In the genomic region with DNA sequence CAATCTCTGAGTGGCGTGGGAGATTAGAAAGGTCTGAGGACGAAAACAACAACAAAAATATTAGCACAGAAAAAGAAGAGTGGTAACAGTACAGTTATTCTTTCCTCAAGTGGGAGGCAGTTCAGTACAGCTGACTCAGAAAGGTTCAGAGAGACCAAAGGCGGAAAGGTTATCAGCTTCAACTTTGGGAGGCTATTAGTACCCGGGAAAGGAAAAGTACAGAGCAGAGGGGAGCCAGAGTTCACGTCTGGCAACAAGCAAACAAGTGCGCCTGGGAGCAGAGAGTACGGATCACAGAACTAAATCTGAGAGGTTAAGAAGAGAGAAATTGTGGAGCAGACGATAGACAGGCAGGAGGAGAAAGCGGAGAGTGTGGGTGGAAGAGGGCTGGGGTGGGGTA, we compare ENCODE assay signal across 24 mouse cellular contexts. TPM values are rescaled to one million over a fixed set of nuclear protein-coding genes. Genes with fewer than 3 reads are reported as not detected.
DNase-seq lines count a peak whose midpoint lies in the region; ATAC-seq and TF ChIP-seq lines count a peak whose summit lies in the region.
"Had no signal": no experiment of that assay in that cellular context is flagged by ENCODE, and none has a peak within 500 bp of the region (broad histone marks: within the 10 kb centered on the region; RNA-seq: fewer than 3 reads in every experiment).

No protein-coding gene starts in this region.

- 62% methylated on average over 9 of the region's 9 CpGs for WGBS in kidney, postnatal 0 days
- 61% methylated on average over 9 of the region's 9 CpGs for WGBS in liver, embryonic 12.5 days (ENCODE audit: insufficient replicate concordance)

- H3K9me3 ChIP-seq in kidney, postnatal 0 days (replicated peaks; ENCODE audit: low read length) = no peaks in the 10 kb centered on the region
- H3K9me3 ChIP-seq in liver, embryonic 12.5 days (replicated peaks) = no peaks in the 10 kb centered on the region
- H3K9me3 ChIP-seq: embryonic facial prominence, embryonic 13.5 days; forebrain, embryonic 12.5 days; hindbrain, embryonic 10.5 days; limb, embryonic 13.5 days; lung, embryonic 15.5 days had no signal

- H3K4me3 ChIP-seq in kidney, postnatal 0 days (replicated peaks; ENCODE audit: low read depth, low read length) = no peak overlapping the region
- no peak overlapping the region for H3K4me3 ChIP-seq in liver, embryonic 12.5 days
- H3K4me3 ChIP-seq: embryonic facial prominence, embryonic 13.5 days; erythroblast, embryonic 14.5 days; forebrain, embryonic 12.5 days; hindbrain, embryonic 10.5 days; limb, embryonic 13.5 days; lung, embryonic 15.5 days; myocyte had no signal

- no peaks in the 10 kb centered on the region for H3K4me1 ChIP-seq in kidney, postnatal 0 days (replicated peaks; ENCODE audit: insufficient read depth, low read length)
- H3K4me1 ChIP-seq in liver, embryonic 12.5 days = 0 out of 2 replicates have a peak, but pooled peaks cover 4% of the 10 kb centered on the region
- H3K4me1 ChIP-seq: embryonic facial prominence, embryonic 13.5 days; lung, embryonic 15.5 days had no signal

- ATAC-seq in kidney, postnatal 0 days (replicated peaks; ENCODE audit: low FRiP score, low read depth) = no peak
- ATAC-seq in liver, embryonic 12.5 days = peak; percentile 43; the same call in 1 of the 2 replicates
- ATAC-seq in megakaryocyte progenitor cell, adult 5-6 weeks (replicated peaks; ENCODE audit: poor library complexity) = no peak
- ATAC-seq: hindbrain, postnatal 0 days; intestine, postnatal 0 days; midbrain, embryonic 16.5 days; Patski had no signal

- peak; percentile 23 for DNase-seq in kidney, postnatal 0 days (ENCODE audit: low spot score)
- no peak for DNase-seq in kidney, postnatal 4 days
- DNase-seq in adrenal gland, postnatal 25 days = peak; percentile 9
- DNase-seq in yolk sac, embryonic 10.5 days (ENCODE audit: low spot score) = peak; percentile 47
- no peak for DNase-seq in natural killer cell, adult 2 months (ENCODE audit: low spot score in 2 of 2)
- DNase-seq: cerebellum, adult 2 months; cerebellum, postnatal 25 days; embryo, embryonic 11 days had no signal

- H3K27ac ChIP-seq in kidney, postnatal 0 days = no peak overlapping the region
- no peak overlapping the region for H3K27ac ChIP-seq in liver, embryonic 12.5 days
- H3K27ac ChIP-seq: embryonic facial prominence, embryonic 13.5 days; forebrain, embryonic 12.5 days; hindbrain, embryonic 10.5 days; hindbrain, postnatal 0 days; limb, embryonic 13.5 days; lung, embryonic 15.5 days had no signal

- no peak overlapping the region for H3K4me2 ChIP-seq in kidney, postnatal 0 days (ENCODE audit: low read length)
- H3K4me2 ChIP-seq in liver, embryonic 12.5 days = no peak overlapping the region
- H3K4me2 ChIP-seq: embryonic facial prominence, embryonic 13.5 days; forebrain, embryonic 12.5 days; limb, embryonic 13.5 days; lung, embryonic 15.5 days had no signal

- H3K36me3 ChIP-seq in kidney, postnatal 0 days (ENCODE audit: insufficient read depth, low read length) = no peaks in the 10 kb centered on the region
- no peaks in the 10 kb centered on the region for H3K36me3 ChIP-seq in liver, embryonic 12.5 days
- H3K36me3 ChIP-seq: embryonic facial prominence, embryonic 13.5 days; forebrain, embryonic 12.5 days; G1E; hindbrain, embryonic 10.5 days; limb, embryonic 13.5 days; lung, embryonic 15.5 days had no signal

- H3K9ac ChIP-seq in kidney, postnatal 0 days (ENCODE audit: low read depth, low read length) = no peak overlapping the region
- H3K9ac ChIP-seq in liver, embryonic 12.5 days = no peak overlapping the region
- H3K9ac ChIP-seq: embryonic facial prominence, embryonic 13.5 days; forebrain, embryonic 12.5 days; limb, embryonic 13.5 days; lung, embryonic 15.5 days had no signal

- TF ChIP-seq CTCF in kidney, postnatal 0 days (IDR thresholded peaks at IDR 0.05; ENCODE audit: low read depth) = no peak

- no peaks in the 10 kb centered on the region for H3K27me3 ChIP-seq in kidney, postnatal 0 days (ENCODE audit: insufficient read depth, low read length)
- H3K27me3 ChIP-seq in liver, embryonic 12.5 days (replicated peaks) = no peaks in the 10 kb centered on the region
- H3K27me3 ChIP-seq: CH12.LX; embryonic facial prominence, embryonic 13.5 days; forebrain, embryonic 12.5 days; limb, embryonic 13.5 days; lung, embryonic 15.5 days; Patski had no signal

RNA-seq across cellular contexts. Expression of gene Slc38a11, which starts 29.7 kb away (rescaled TPM):
- polyA plus RNA-seq in kidney, postnatal 0 days (2015; fragmentation: Nextera tagmentation; extraction: Ambion mirVana) = 0.82 and 0.95 TPM in 2 replicates
- 16.8 and 23.1 TPM in 2 replicates for total RNA-seq in adrenal gland, postnatal 25 days (2021)
- 0.08 TPM in 1 of 2 replicates, not detected in the other for polyA plus RNA-seq in liver, embryonic 12.5 days (2016; fragmentation: Nextera tagmentation; extraction: Ambion mirVana)
- not detected in 2 replicates for total RNA-seq in megakaryocyte progenitor cell, adult 5-6 weeks (2015)
- total RNA-seq in megakaryocyte progenitor cell, adult 5-6 weeks (2017) = not detected in 2 replicates
- total RNA-seq: CH12.LX had no signal
- polyA plus RNA-seq: erythroblast, embryonic 14.5 days; G1E; myocyte; Patski; stomach, embryonic 14.5 days had no signal

Comparison
In these comparisons a context has a peak if more than half of its experiments do, and no peak if none do; other contexts are left out.
1. DNase-seq: peak in kidney, postnatal 0 days (single experiment), adrenal gland, postnatal 25 days (single experiment) and yolk sac, embryonic 10.5 days (single experiment); none in kidney, postnatal 4 days (0 of 2) and natural killer cell, adult 2 months (0 of 2).
2. RNA of gene Slc38a11, which starts 29.7 kb away (total RNA-seq): 16.8 to 23.1 TPM in adrenal gland, postnatal 25 days; not detected in megakaryocyte progenitor cell, adult 5-6 weeks; every median in the first group is over 10 times any median in the second.